Mouse (Mus musculus) neutrophil, adult 5-6 weeks (primary cell): ENCODE data around the gene Dlgap1. TPM values are rescaled to one million over a fixed set of nuclear protein-coding genes. Genes with fewer than 3 reads are reported as not detected.

Experiments
- ATAC-seq: fragments of 151-379, 151-347 bp; 2 replicates; pipeline ENCODE4 v1.8.0; 2017; ENCODE audit warnings: mild to moderate bottlenecking, moderate TSS enrichment; ENCODE audit not compliant: insufficient number of reproducible peaks, poor library complexity, low FRiP score, severe bottlenecking; ENCODE audit errors: extremely low read depth
- total RNA-seq: library from RNA; stranded (forward); fragments of 200-1000 nt; gene quantifications from 2 replicates; pipeline ENCODE4 v1.2.3, GENCODE M21; 2017

Gene Dlgap1
- total RNA-seq, 1 experiment from 2014 or later: not detected

- ATAC-seq: no peak
These were observed 677.8 kb downstream of the Dlgap1 start for GRCm38 (mm10) chr17:70646641-70647040.

GRCm38 (mm10) chr17:70661382-70661781 lies 692.5 kb downstream of the Dlgap1 start:
- ATAC-seq: no peak

GRCm38 (mm10) chr17:70663992-70664391 lies 695.1 kb downstream of the Dlgap1 start:
- no peak for ATAC-seq

- no peak for ATAC-seq
These were observed 695.7 kb downstream of the Dlgap1 start for GRCm38 (mm10) chr17:70664484-70665040.

GRCm38 (mm10) chr17:70673985-70674384 lies 705.1 kb downstream of the Dlgap1 start:
- ATAC-seq: no peak

- ATAC-seq: no peak
These were observed 707.6 kb downstream of the Dlgap1 start for GRCm38 (mm10) chr17:70676522-70676921.

- peak; percentile 56 for ATAC-seq
These were observed 714.8 kb downstream of the Dlgap1 start for GRCm38 (mm10) chr17:70683561-70684167.

GRCm38 (mm10) chr17:70690174-70690573 lies 721.3 kb downstream of the Dlgap1 start:
- no peak for ATAC-seq

- ATAC-seq: no peak
These were observed 721.7 kb downstream of the Dlgap1 start for GRCm38 (mm10) chr17:70690598-70690997.

GRCm38 (mm10) chr17:70706976-70707818 lies 738.3 kb downstream of the Dlgap1 start:
- peak; percentile 54; the same call in 1 of the 2 replicates for ATAC-seq

GRCm38 (mm10) chr17:70707819-70708140 lies 738.9 kb downstream of the Dlgap1 start:
- no peak for ATAC-seq

- no peak for ATAC-seq
These were observed 740.7 kb downstream of the Dlgap1 start for GRCm38 (mm10) chr17:70709545-70709944.

- no peak for ATAC-seq
These were observed 744.6 kb downstream of the Dlgap1 start for GRCm38 (mm10) chr17:70713470-70713869.

- no peak for ATAC-seq
These were observed 750.9 kb downstream of the Dlgap1 start for GRCm38 (mm10) chr17:70719684-70720324.

- no peak for ATAC-seq
These were observed 751.9 kb downstream of the Dlgap1 start for GRCm38 (mm10) chr17:70720766-70721165.

- ATAC-seq: no peak
These were observed 753.3 kb downstream of the Dlgap1 start for GRCm38 (mm10) chr17:70722146-70722545.

GRCm38 (mm10) chr17:70728719-70729281 lies 759.9 kb downstream of the Dlgap1 start:
- ATAC-seq: no peak

GRCm38 (mm10) chr17:70734728-70735127 lies 765.9 kb downstream of the Dlgap1 start:
- no peak for ATAC-seq

GRCm38 (mm10) chr17:70735396-70735795 lies 766.5 kb downstream of the Dlgap1 start:
- ATAC-seq: no peak
